Mouse (Mus musculus): ENCODE measurements around the gene Neurl3. TPM values are rescaled to one million over a fixed set of nuclear protein-coding genes. Genes with fewer than 3 reads are reported as not detected.

Neurl3 gene
- polyA plus RNA-seq (2015; fragmentation: Illumina TruSeq; extraction: RNeasy Lipid Tissue Mini Kit (QIAGEN cat#74804); ENCODE audit: low read depth, low replicate concordance), result 1.5 TPM

DNA sequence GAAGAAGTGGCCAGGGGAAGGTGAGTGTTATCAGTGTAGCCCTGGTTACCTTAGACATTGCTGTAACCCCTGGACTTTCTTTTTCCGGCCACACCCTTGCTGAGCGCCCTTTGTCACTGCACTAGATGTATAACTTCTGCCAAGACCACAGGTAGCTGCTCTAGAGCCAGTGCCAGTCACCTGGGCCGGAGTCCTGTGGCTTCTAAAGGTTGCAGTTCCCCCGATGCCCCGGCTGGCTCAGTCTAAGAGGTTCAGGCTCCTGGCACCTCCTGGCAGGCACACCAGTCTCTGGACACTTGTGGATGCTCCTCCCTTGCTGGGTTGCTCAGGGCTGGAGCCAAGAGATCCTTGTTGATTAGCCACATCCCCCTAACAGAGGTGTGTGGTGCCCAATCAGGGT, at the start of gene Neurl3:
TSS of gene Neurl3 (minus strand) at position 225 of the 400 bp plus-strand sequence.

DNA sequence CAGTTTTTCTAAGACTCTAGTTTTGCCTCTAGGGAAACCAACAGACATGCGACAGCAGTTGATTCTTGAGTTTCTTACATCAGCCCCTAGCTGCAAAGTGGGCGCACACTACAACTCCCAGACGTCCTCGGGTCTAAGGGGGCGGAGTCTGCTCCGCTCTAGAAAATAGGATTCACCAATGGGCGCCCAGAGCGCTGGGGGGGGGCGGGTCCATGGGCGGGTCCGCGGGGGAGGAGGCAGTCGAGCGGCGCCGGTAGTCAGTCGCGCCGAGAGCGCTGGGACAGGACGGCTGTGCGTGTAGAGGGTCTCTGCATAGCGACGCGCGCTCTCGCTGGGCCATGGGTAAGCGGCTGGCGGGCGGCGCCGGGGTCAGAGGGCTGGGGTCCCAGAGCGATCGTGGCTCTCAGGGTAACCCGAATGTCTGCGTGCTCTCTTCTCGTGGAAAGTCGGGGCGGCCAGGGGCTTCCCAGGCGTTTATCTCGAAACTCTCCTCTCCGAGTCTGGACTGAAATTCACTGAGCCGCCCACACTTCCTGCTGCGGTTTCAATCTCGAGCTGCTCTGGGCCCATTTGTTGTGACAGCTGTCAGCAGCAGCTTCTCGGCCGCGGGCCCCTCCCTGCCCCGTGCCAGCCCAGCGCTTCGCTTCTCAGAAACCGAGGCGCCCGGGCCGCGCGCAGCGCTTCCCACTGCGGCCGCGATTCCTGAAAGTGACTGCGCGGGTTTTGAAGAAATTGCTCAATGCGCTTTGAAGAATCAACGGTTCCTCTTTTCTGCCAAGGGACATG, 33.2 kb upstream of the Neurl3 start, which contains the start of gene Arid5a:
TSS of gene Arid5a (plus strand) at position 239 of the 786 bp plus-strand sequence.

DNA sequence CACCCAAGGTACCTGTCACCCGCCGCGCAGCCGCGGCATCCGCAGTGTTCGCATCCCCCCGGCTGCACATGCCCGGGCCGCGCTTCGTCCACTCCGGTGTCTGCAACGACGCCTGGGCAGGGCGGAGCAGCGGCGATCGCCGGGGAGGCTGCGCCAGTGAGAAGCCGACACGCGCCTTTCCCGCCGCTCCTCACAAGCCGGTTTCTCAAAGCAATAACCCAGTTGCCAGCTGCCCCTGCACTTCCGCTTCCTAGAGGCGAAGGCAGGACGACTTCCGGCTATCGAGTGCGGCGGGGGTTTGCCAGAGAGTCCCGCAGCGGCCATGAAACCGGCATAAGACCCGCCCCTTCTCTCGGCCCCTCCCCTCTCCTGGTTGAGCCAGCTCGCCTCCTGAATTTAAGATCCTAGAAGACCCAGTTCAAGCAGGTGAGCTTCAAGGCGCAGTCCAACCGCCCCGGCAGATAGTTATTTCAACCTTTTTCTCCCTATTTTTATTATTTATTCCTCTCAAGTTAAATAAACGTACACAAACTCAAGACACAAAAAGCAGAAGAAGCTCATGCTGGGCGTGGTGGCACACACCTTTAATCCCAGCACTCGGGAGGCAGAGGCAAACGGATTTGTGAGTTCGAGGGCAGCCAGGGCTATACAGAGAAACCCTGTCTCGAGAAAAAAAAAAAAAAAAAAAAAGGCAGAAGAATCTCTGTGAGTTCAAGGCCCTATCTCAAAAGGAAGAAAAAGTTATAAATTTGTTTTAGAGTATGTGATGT, 30.2 kb downstream of the Neurl3 start, which contains the start of gene Uggt1:
TSS of gene Uggt1 (minus strand) at position 663 of the 770 bp plus-strand sequence.

Other genes starting within 250 kb of the Neurl3 start
- 38.3 TPM for gene Hs6st1, start 206.3 kb downstream of the Neurl3 start, polyA plus RNA-seq (2015; fragmentation: Illumina TruSeq; extraction: RNeasy Lipid Tissue Mini Kit (QIAGEN cat#74804); ENCODE audit: low read depth, low replicate concordance)
- gene Uggt1, start 30.0 kb downstream of the Neurl3 start, polyA plus RNA-seq (2015; fragmentation: Illumina TruSeq; extraction: RNeasy Lipid Tissue Mini Kit (QIAGEN cat#74804); ENCODE audit: low read depth, low replicate concordance), result 19.8 TPM
- gene Arid5a, start 33.1 kb upstream of the Neurl3 start, polyA plus RNA-seq (2015; fragmentation: Illumina TruSeq; extraction: RNeasy Lipid Tissue Mini Kit (QIAGEN cat#74804); ENCODE audit: low read depth, low replicate concordance), result 10.4 TPM
- 52.7 TPM for gene Kansl3, start 94.5 kb upstream of the Neurl3 start, polyA plus RNA-seq (2015; fragmentation: Illumina TruSeq; extraction: RNeasy Lipid Tissue Mini Kit (QIAGEN cat#74804); ENCODE audit: low read depth, low replicate concordance)
- gene Fer1l5, start 97.6 kb upstream of the Neurl3 start, polyA plus RNA-seq (2015; fragmentation: Illumina TruSeq; extraction: RNeasy Lipid Tissue Mini Kit (QIAGEN cat#74804); ENCODE audit: low read depth, low replicate concordance), result not detected
- 31.0 TPM for gene Lman2l, start 170.6 kb upstream of the Neurl3 start, polyA plus RNA-seq (2015; fragmentation: Illumina TruSeq; extraction: RNeasy Lipid Tissue Mini Kit (QIAGEN cat#74804); ENCODE audit: low read depth, low replicate concordance)
- 5.3 TPM for gene Cnnm4, start 196.9 kb upstream of the Neurl3 start, polyA plus RNA-seq (2015; fragmentation: Illumina TruSeq; extraction: RNeasy Lipid Tissue Mini Kit (QIAGEN cat#74804); ENCODE audit: low read depth, low replicate concordance)
- 14.0 TPM for gene Cnnm3, start 237.2 kb upstream of the Neurl3 start, polyA plus RNA-seq (2015; fragmentation: Illumina TruSeq; extraction: RNeasy Lipid Tissue Mini Kit (QIAGEN cat#74804); ENCODE audit: low read depth, low replicate concordance)

All from brain, adult 10 weeks (tissue).